Mouse (Mus musculus) hindbrain, postnatal 0 days (tissue): ENCODE data around the gene Med28. TPM values are rescaled to one million over a fixed set of nuclear protein-coding genes. Genes with fewer than 3 reads are reported as not detected.

ENCODE experiments used
- ATAC-seq: fragments of 200-750 bp; cut with Nextera tagmentation; 2 replicates; pipeline ENCODE4 v1.8.0; 2017; ENCODE audit warnings: mild to moderate bottlenecking, moderate TSS enrichment, moderate library complexity
- DNase-seq: peaks from one replicate; pipeline ENCODE4 v3.0.0-alpha.2; 2015; ENCODE audit warnings: low spot score
- H3K27ac ChIP-seq: fragments of 300-500 bp; sonication (generic); 2 replicates; pipeline ENCODE4 v1.5.1; 2014; ENCODE audit warnings: mild to moderate bottlenecking
- H3K27me3 ChIP-seq: fragments of 300-500 bp; sonication (generic); 2 replicates; pipeline ENCODE4 v1.6.1; 2014; ENCODE audit warnings: low read length, mixed read lengths; ENCODE audit not compliant: insufficient read depth
- H3K36me3 ChIP-seq: fragments of 300-500 bp; sonication (generic); 2 replicates; pipeline ENCODE4 v1.6.1; 2014; ENCODE audit warnings: low read length, mixed read lengths; ENCODE audit not compliant: insufficient read depth
- H3K4me1 ChIP-seq: fragments of 300-500 bp; sonication (generic); 2 replicates; pipeline ENCODE4 v1.6.1; 2014; ENCODE audit warnings: antibody characterized with exemption, low read length, mixed read lengths; ENCODE audit not compliant: insufficient read depth
- H3K4me2 ChIP-seq: fragments of 300-500 bp; sonication (generic); 2 replicates; pipeline ENCODE4 v1.6.1; 2014; ENCODE audit warnings: low read depth, mild to moderate bottlenecking, low read length, moderate library complexity, mixed read lengths
- H3K4me3 ChIP-seq: fragments of 300-500 bp; sonication (generic); 2 replicates; pipeline ENCODE4 v1.5.1; 2014; ENCODE audit warnings: low read length
- H3K9ac ChIP-seq: fragments of 300-500 bp; sonication (generic); replicated peaks from 2 replicates; pipeline ENCODE4 v1.6.1; 2014; ENCODE audit warnings: mild to moderate bottlenecking, low read length, moderate library complexity, mixed read lengths
- H3K9me3 ChIP-seq: fragments of 300-500 bp; sonication (generic); 2 replicates; pipeline ENCODE4 v1.6.1; 2016; ENCODE audit warnings: low read length, mixed read lengths
- CTCF ChIP-seq: IDR thresholded peaks from 2 replicates; pipeline ENCODE4 v1.5.1; 2016; ENCODE audit warnings: antibody characterized with exemption, control low read depth, low read depth
- WGBS: fragments of 180-500 bp; shearing (Covaris S2); extraction: QIAGEN DNeasy Blood & Tissue Kit; methylation state at CpG from one replicate; pipeline ENCODE4 v1.1.7; 2014; 5-methylcytosine and 5-hydroxymethylcytosine counted together
- polyA plus RNA-seq: library from polyadenylated mRNA; unstranded; fragments of >200 nt; fragmentation: Nextera tagmentation; extraction: Ambion mirVana; gene quantifications from 2 replicates; pipeline ENCODE4 v1.2.1, GENCODE M21; 2015
- total RNA-seq: library from RNA; depleted of rRNA; stranded (reverse); fragments of >200 nt; gene quantifications from 2 replicates; pipeline ENCODE4 v1.2.3, GENCODE M21; 2014; rRNA removed

Med28 gene
- total and polyA plus RNA-seq, 2 experiments from 2014 or later: 71.0 to 222 TPM

- no peaks in the 10 kb centered on the region for H3K9me3 ChIP-seq
- no peaks in the 10 kb centered on the region for H3K27me3 ChIP-seq
- H3K27ac ChIP-seq: no peak overlapping the region
- H3K4me2 ChIP-seq: no peak overlapping the region
- DNase-seq (no peak), ATAC-seq (no peak)
- H3K9ac ChIP-seq: no peak overlapping the region
- 91% methylated on average over 1 of the region's 1 CpGs for WGBS
- TF ChIP-seq CTCF: no peak
- no peaks in the 10 kb centered on the region for H3K4me1 ChIP-seq
- no peak overlapping the region for H3K4me3 ChIP-seq
- H3K36me3 ChIP-seq: no peaks in the 10 kb centered on the region
Observed at GRCm38 (mm10) chr5:45549586-45549985, 29.6 kb downstream of the Med28 start.

DNA sequence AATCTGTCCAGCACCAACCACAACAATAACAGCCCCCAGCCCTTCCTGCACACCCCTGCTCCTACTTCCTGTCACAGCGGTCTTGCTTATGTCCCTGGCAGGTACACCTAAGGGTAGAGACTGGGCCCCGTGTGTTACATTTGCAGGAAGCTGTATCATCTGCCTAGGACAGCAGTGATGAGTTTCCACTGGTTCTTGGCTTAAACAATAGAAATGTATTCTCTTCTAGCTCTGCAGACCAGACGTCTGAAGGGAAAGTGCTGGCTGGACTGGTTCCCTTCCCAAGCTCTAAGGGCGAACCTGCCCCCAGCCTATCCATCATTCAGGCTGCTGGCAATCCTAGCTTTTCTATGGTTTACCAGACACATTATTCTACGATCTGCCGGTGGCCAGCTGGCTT, 44.0 kb downstream of the Med28 start:
- no peak for TF ChIP-seq CTCF
- DNase-seq: no peak

GRCm38 (mm10) chr5:45565829-45566228, 45.8 kb downstream of the Med28 start:
- Histone ChIP-seq H3K27ac (no peak overlapping the region), H3K36me3 (no peaks in the 10 kb centered on the region), H3K27me3 (no peaks in the 10 kb centered on the region), H3K9me3 (no peaks in the 10 kb centered on the region), H3K4me2 (no peak overlapping the region), H3K9ac (no peak overlapping the region), H3K4me3 (no peak overlapping the region), H3K4me1 (no peaks in the 10 kb centered on the region)
- ATAC-seq (peak; percentile 55; the same call in 1 of the 2 replicates), DNase-seq (no peak)
- no peak for TF ChIP-seq CTCF
- WGBS: 91% methylated on average over 1 of the region's 1 CpGs

More for the DNA sequence above, 44.0 kb downstream of the Med28 start:
- no peak for ATAC-seq
- no peak overlapping the region for H3K4me2 ChIP-seq
- no peak overlapping the region for H3K27ac ChIP-seq
- H3K27me3 ChIP-seq: no peaks in the 10 kb centered on the region
- H3K9ac ChIP-seq: no peak overlapping the region
- no peaks in the 10 kb centered on the region for H3K9me3 ChIP-seq
- WGBS: 59% methylated on average over 6 of the region's 6 CpGs
- no peaks in the 10 kb centered on the region for H3K36me3 ChIP-seq
- no peaks in the 10 kb centered on the region for H3K4me1 ChIP-seq
- H3K4me3 ChIP-seq: no peak overlapping the region

DNA sequence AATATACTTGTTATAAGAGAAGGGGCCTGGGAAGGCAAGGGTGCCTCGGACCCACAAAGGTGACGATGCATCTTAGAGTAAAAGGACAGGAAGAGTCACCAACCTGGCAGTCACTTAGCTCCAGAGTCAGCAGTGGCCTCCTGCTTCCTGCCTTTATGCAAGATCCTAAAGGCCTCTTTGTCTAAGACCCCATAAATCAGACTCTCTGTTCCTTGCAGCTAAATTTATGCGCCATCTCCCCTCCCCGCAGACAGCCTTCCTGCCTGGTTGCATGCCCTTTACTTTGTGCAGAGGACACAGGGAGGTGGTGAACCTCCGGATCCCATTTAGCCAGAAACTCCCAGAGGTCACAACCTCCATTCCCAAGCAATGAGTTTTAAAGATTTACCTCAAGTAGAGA, 52.8 kb downstream of the Med28 start:
- Histone ChIP-seq H3K4me3 (no peak overlapping the region), H3K36me3 (no peaks in the 10 kb centered on the region), H3K4me1 (no peaks in the 10 kb centered on the region), H3K9ac (no peak overlapping the region), H3K27me3 (no peaks in the 10 kb centered on the region), H3K4me2 (no peak overlapping the region), H3K27ac (no peak overlapping the region), H3K9me3 (no peaks in the 10 kb centered on the region)
- ATAC-seq (no peak), DNase-seq (no peak)
- TF ChIP-seq CTCF: no peak
- 32% methylated on average over 5 of the region's 5 CpGs for WGBS

DNA sequence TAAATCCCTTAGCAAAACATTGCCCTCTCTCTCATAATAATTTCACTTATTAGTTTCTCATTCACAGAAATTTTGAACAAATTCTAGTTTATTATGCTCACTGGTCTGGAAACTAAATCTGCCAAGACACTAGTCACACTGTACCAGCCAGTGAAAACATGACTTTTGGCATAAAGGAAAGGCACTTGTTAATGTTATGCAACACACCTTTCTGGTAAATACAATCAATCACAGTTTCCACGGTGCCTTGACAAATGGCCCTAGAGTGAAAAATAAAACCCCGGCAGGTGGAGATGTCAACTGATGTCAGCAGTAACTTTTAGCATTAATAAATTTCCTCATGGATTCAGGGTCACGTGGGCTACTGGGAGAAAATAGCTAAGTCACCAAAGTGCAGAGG, 56.7 kb downstream of the Med28 start:
- no peak for TF ChIP-seq CTCF

GRCm38 (mm10) chr5:45577376-45577775, 57.3 kb downstream of the Med28 start:
- Histone ChIP-seq H3K4me2 (no peak overlapping the region), H3K36me3 (no peaks in the 10 kb centered on the region), H3K27me3 (no peaks in the 10 kb centered on the region), H3K9me3 (no peaks in the 10 kb centered on the region), H3K4me3 (no peak overlapping the region), H3K27ac (no peak overlapping the region), H3K4me1 (no peaks in the 10 kb centered on the region; the same call in 1 of the 2 replicates), H3K9ac (no peak overlapping the region)
- ATAC-seq (no peak), DNase-seq (no peak)
- TF ChIP-seq CTCF: no peak
- WGBS: 91% methylated on average over 1 of the region's 1 CpGs

More for the DNA sequence above, 56.7 kb downstream of the Med28 start:
- H3K36me3 ChIP-seq: no peaks in the 10 kb centered on the region
- 65% methylated on average over 3 of the region's 3 CpGs for WGBS
- H3K4me2 ChIP-seq: no peak overlapping the region
- ATAC-seq: no peak
- H3K9ac ChIP-seq: no peak overlapping the region
- H3K27ac ChIP-seq: no peak overlapping the region
- no peaks in the 10 kb centered on the region; the same call in 1 of the 2 replicates for H3K4me1 ChIP-seq
- no peaks in the 10 kb centered on the region for H3K27me3 ChIP-seq
- no peak for DNase-seq
- H3K9me3 ChIP-seq: no peaks in the 10 kb centered on the region
- no peak overlapping the region for H3K4me3 ChIP-seq

Other genes starting within 250 kb of the Med28 start
- 56.4 and 58.1 TPM in 2 replicates for gene Qdpr, start 70.0 kb upstream of the Med28 start, total RNA-seq
- 160 and 165 TPM in 2 replicates for gene Qdpr, start 70.0 kb upstream of the Med28 start, polyA plus RNA-seq
- not detected in 2 replicates for gene Clrn2, start 66.5 kb upstream of the Med28 start, total RNA-seq
- gene Clrn2, start 66.5 kb upstream of the Med28 start, polyA plus RNA-seq: 0.32 and 0.36 TPM in 2 replicates
- gene Lap3, start 26.9 kb upstream of the Med28 start, total RNA-seq: 21.9 and 24.3 TPM in 2 replicates
- gene Lap3, start 26.9 kb upstream of the Med28 start, polyA plus RNA-seq: 36.2 and 36.5 TPM in 2 replicates
- 15.1 and 16.2 TPM in 2 replicates for gene Fam184b, start 119.4 kb downstream of the Med28 start, total RNA-seq
- 14.8 and 15.3 TPM in 2 replicates for gene Fam184b, start 119.4 kb downstream of the Med28 start, polyA plus RNA-seq
- 4.3 and 6.5 TPM in 2 replicates for gene Ncapg, start 149.7 kb downstream of the Med28 start, total RNA-seq
- 6.4 and 7.8 TPM in 2 replicates for gene Ncapg, start 149.7 kb downstream of the Med28 start, polyA plus RNA-seq